Mouse (Mus musculus) lung, postnatal 0 days (tissue): ENCODE measurements around the gene Wdr5.

ENCODE experiments used
- CTCF ChIP-seq: IDR thresholded peaks from 2 replicates; pipeline ENCODE4 v1.5.1; 2016; ENCODE audit warnings: antibody characterized with exemption, mild to moderate bottlenecking
- EP300 ChIP-seq: IDR thresholded peaks from 2 replicates; pipeline ENCODE4 v1.6.1; 2016; ENCODE audit warnings: antibody characterized with exemption, mild to moderate bottlenecking, control low read depth

DNA sequence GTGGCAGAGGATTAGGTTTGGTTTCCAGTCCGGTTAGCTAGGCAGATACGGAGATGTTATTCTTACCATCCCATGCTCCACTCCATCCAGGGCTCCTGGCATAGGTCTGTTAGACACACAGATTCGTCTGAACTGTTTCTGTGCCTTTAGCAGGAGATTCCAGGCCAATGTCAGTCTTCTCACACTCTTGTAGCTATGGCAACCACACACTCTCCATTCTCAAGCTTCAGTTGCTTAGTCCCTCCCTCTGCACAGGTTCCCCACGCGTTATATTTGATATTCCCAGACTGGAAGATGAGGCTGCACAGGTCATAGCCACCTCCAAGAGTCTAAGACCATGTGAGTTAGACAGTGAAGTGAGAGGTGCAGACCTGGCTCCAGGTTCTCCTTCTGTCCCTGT is 1.1 kb upstream of the Wdr5 start:
- TF ChIP-seq CTCF (no peak), EP300 (no peak)
